21 mouse cellular contexts compared by ENCODE assay signal in genomic region chr1:93991068-93991467, GRCm38 (mm10). TPM values are rescaled to one million over a fixed set of nuclear protein-coding genes. Genes with fewer than 3 reads are reported as not detected.
A peak's percentile ranks its signal among the peaks of the same experiment; 100 is the strongest.
DNase-seq lines count a peak whose midpoint lies in the region; ATAC-seq and TF ChIP-seq lines count a peak whose summit lies in the region.
"Not testable (repeated sequence)": the region's sequence is repeated elsewhere in the genome, so short reads cannot be mapped to it uniquely, and the experiment has no call there.
"Had no signal": no experiment of that assay in that cellular context is flagged by ENCODE, and none has a peak within 500 bp of the region (broad histone marks: within the 10 kb centered on the region; RNA-seq: fewer than 3 reads in every experiment).

No protein-coding gene starts in this region.

- H3K9ac ChIP-seq in liver, embryonic 11.5 days (ENCODE audit: low read depth, low read length); midbrain, embryonic 14.5 days (replicated peaks; ENCODE audit: low read length): not testable (repeated sequence)

- H3K4me3 ChIP-seq in G1E (ENCODE audit: low read depth, low read length); liver, embryonic 11.5 days (ENCODE audit: low read depth, low read length); midbrain, embryonic 14.5 days (replicated peaks; ENCODE audit: low read depth, low read length): not testable (repeated sequence)

- H3K27me3 ChIP-seq in G1E (ENCODE audit: insufficient read depth, low read length); liver, embryonic 11.5 days (replicated peaks; ENCODE audit: control insufficient read depth, insufficient read depth, low read length); midbrain, embryonic 14.5 days (ENCODE audit: control insufficient read depth, insufficient read depth, low read length): not testable (repeated sequence)

- H3K4me1 ChIP-seq in G1E (ENCODE audit: insufficient read depth, low read depth, low read length), result peaks cover 10% of the 10 kb centered on the region
- H3K4me1 ChIP-seq in liver, embryonic 11.5 days (replicated peaks; ENCODE audit: control insufficient read depth, insufficient read depth, low read length); midbrain, embryonic 14.5 days (ENCODE audit: control insufficient read depth, insufficient read depth, low read length): not testable (repeated sequence)

- WGBS in liver, embryonic 11.5 days, result 25% methylated on average over 2 of the region's 2 CpGs
- 72% methylated on average over 2 of the region's 2 CpGs for WGBS in midbrain, embryonic 14.5 days

- DNase-seq in 416B (ENCODE audit: low read depth), result peak; percentile 70
- not testable (repeated sequence) for DNase-seq in G1E (ENCODE audit: low spot score); liver, embryonic 11.5 days (ENCODE audit: low spot score); midbrain, embryonic 14.5 days
- peak; percentile 37 for DNase-seq in MEL-GATA-1-ER (ENCODE audit: extremely low read depth, low read depth)

- ATAC-seq in G1E (ENCODE audit: extremely low read depth, insufficient number of reproducible peaks, low FRiP score, poor library complexity, severe bottlenecking), result peak; percentile 77
- peak; percentile 76 for ATAC-seq in granulocyte monocyte progenitor cell, adult 5-6 weeks (replicated peaks; ENCODE audit: poor library complexity, severe bottlenecking)
- peak; percentile 52 to 53 for ATAC-seq in hematopoietic stem cell, adult 5-6 weeks (replicated peaks in 1 of 2; ENCODE audit: insufficient read depth in 1 of 2, low FRiP score in 2 of 2, low TSS enrichment in 1 of 2, low read depth in 1 of 2, poor library complexity in 2 of 2, severe bottlenecking in 2 of 2)
- ATAC-seq in liver, embryonic 11.5 days (replicated peaks; ENCODE audit: low FRiP score), result 0 out of 2 replicates have a peak, but pooled peaks have one; percentile 18
- peak; percentile 64 for ATAC-seq in megakaryocyte progenitor cell, adult 5-6 weeks (replicated peaks; ENCODE audit: poor library complexity)
- 0 out of 2 replicates have a peak, but pooled peaks have one; percentile 16 for ATAC-seq in midbrain, embryonic 14.5 days (ENCODE audit: low FRiP score, low TSS enrichment)

- not testable (repeated sequence) for H3K9me3 ChIP-seq in G1E (replicated peaks); liver, embryonic 11.5 days (ENCODE audit: control insufficient read depth, low read length); midbrain, embryonic 14.5 days (ENCODE audit: control insufficient read depth, low read length)

- not testable (repeated sequence) for H3K4me2 ChIP-seq in liver, embryonic 11.5 days; midbrain, embryonic 14.5 days (ENCODE audit: low read length)

- not testable (repeated sequence) for H3K36me3 ChIP-seq in G1E (replicated peaks); liver, embryonic 11.5 days (ENCODE audit: control insufficient read depth, insufficient read depth, low read length); midbrain, embryonic 14.5 days (ENCODE audit: control insufficient read depth, insufficient read depth, low read length)

- TF ChIP-seq CTCF in G1E (IDR thresholded peaks at IDR 0.05; ENCODE audit: low read depth, low read length), result not testable (repeated sequence)

- H3K27ac ChIP-seq in liver, embryonic 11.5 days (ENCODE audit: low read depth, low read length); midbrain, embryonic 14.5 days (replicated peaks; ENCODE audit: low read depth, low read length): not testable (repeated sequence)

RNA-seq across cellular contexts. Expression of gene Gal3st2c, which starts 0.8 kb away (rescaled TPM):
- total RNA-seq in G1E (2014; fragmentation: Nextera tagmentation), result 0.39 TPM in 1 of 2 replicates, not detected in the other
- 0.11 and 0.12 TPM in 2 replicates for total RNA-seq in G1E (2017)
- polyA plus RNA-seq in G1E (2012), result not detected in 2 replicates
- not detected in 2 replicates for total RNA-seq in granulocyte monocyte progenitor cell, adult 5-6 weeks (2014; fragmentation: Nextera tagmentation)
- not detected in 2 replicates for total RNA-seq in granulocyte monocyte progenitor cell, adult 5-6 weeks (2017)
- not detected in 2 replicates for total RNA-seq in hematopoietic stem cell, adult 5-6 weeks (2017)
- not detected in 2 replicates for polyA plus RNA-seq in liver, embryonic 11.5 days (2014; fragmentation: Nextera tagmentation; extraction: Ambion mirVana)
- not detected in 2 replicates for total RNA-seq in megakaryocyte progenitor cell, adult 5-6 weeks (2015)
- total RNA-seq in megakaryocyte progenitor cell, adult 5-6 weeks (2017), result not detected in 2 replicates
- polyA plus RNA-seq in midbrain, embryonic 14.5 days (2014; fragmentation: Nextera tagmentation; extraction: Ambion mirVana), result not detected in 2 replicates
- total RNA-seq: forebrain, postnatal 0 days had no signal
- polyA plus RNA-seq: adrenal gland, adult 2 months; brain, embryonic 14.5 days; C2C12; embryonic facial prominence, embryonic 10.5 days; embryonic facial prominence, embryonic 12.5 days; embryonic facial prominence, embryonic 14.5 days; forebrain, embryonic 11.5 days; forebrain, embryonic 13.5 days; forebrain, embryonic 15.5 days; forebrain, postnatal 0 days had no signal

RNA-seq across cellular contexts. Expression of gene Neu4, which starts 29.2 kb away (rescaled TPM):
- total RNA-seq in G1E (2014; fragmentation: Nextera tagmentation) (not detected in 2 replicates), G1E (2017) (0.17 and 0.22 TPM in 2 replicates)
- polyA plus RNA-seq in G1E (2012), result not detected in 2 replicates
- not detected in 2 replicates for total RNA-seq in granulocyte monocyte progenitor cell, adult 5-6 weeks (2014; fragmentation: Nextera tagmentation)
- total RNA-seq in granulocyte monocyte progenitor cell, adult 5-6 weeks (2017), result not detected in 2 replicates
- total RNA-seq in hematopoietic stem cell, adult 5-6 weeks (2017), result not detected in 2 replicates
- not detected in 2 replicates for polyA plus RNA-seq in liver, embryonic 11.5 days (2014; fragmentation: Nextera tagmentation; extraction: Ambion mirVana)
- total RNA-seq in megakaryocyte progenitor cell, adult 5-6 weeks (2015), result not detected in 2 replicates
- total RNA-seq in megakaryocyte progenitor cell, adult 5-6 weeks (2017), result not detected in 2 replicates
- polyA plus RNA-seq in midbrain, embryonic 14.5 days (2014; fragmentation: Nextera tagmentation; extraction: Ambion mirVana), result not detected in 2 replicates
- total RNA-seq: adrenal gland, adult 2 months; adrenal gland, postnatal 10 days; adrenal gland, postnatal 25 days; adrenal gland, postnatal 4 days had no signal
- polyA plus RNA-seq: adrenal gland, adult 2 months; brain, embryonic 14.5 days; C2C12; embryonic facial prominence, embryonic 10.5 days; embryonic facial prominence, embryonic 12.5 days; embryonic facial prominence, embryonic 14.5 days; forebrain, embryonic 11.5 days; forebrain, embryonic 13.5 days; forebrain, embryonic 15.5 days had no signal

Comparison
In these comparisons a context has a peak if more than half of its experiments do, and no peak if none do; other contexts are left out.
1. ATAC-seq: peak in every context shown above with its lines; median percentile 77 in G1E; 76 in granulocyte monocyte progenitor cell, adult 5-6 weeks; 64 in megakaryocyte progenitor cell, adult 5-6 weeks; 52 in hematopoietic stem cell, adult 5-6 weeks; 18 in liver, embryonic 11.5 days; 16 in midbrain, embryonic 14.5 days.